Mouse (Mus musculus): ENCODE results near the gene Espn. TPM values are rescaled to one million over a fixed set of nuclear protein-coding genes. Genes with fewer than 3 reads are reported as not detected.

Gene Espn
- polyA plus RNA-seq, 1 experiment from 2014 or later = 2.2 TPM

DNA sequence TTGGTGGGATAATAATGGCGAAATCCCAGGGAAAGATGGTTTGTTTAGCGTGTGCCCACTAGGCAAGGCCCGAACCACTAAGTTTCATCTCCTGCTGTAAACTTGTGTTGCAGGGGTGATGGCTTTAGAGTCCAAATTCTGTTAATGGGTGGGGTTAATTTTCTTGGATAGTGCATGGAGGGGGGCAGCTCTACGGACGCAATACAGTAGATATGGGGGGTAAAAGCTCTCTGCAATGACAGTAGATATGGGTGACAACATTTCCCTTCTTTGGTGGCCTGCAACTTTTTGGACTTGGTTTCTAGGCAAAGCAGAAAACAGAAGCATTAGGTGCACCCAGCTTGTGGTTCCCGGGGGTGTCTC lies 25.0 kb upstream of the Espn start:
- Histone ChIP-seq H3K4me2 (peak overlapping the region; percentile 97), H3K9me3 (no peaks in the 10 kb centered on the region), H3K9ac (peak overlapping the region; percentile 86), H3K4me1 (peaks cover 22% of the 10 kb centered on the region), H3K27me3 (peaks cover 18% of the 10 kb centered on the region), H3K4me3 (peak overlapping the region; percentile 72), H3K27ac (peak overlapping the region; percentile 84), H3K36me3 (no peaks in the 10 kb centered on the region)
- ATAC-seq (ENCODE audit: insufficient number of reproducible peaks, low FRiP score, low TSS enrichment, low read depth) = no peak
- WGBS = 60% methylated on average over 6 of the region's 6 CpGs

- Histone ChIP-seq H3K27me3 (peaks cover 18% of the 10 kb centered on the region), H3K4me2 (no peak overlapping the region), H3K4me3 (no peak overlapping the region), H3K4me1 (peaks cover 22% of the 10 kb centered on the region), H3K36me3 (no peaks in the 10 kb centered on the region), H3K9ac (no peak overlapping the region), H3K9me3 (no peaks in the 10 kb centered on the region), H3K27ac (no peak overlapping the region)
- ATAC-seq (ENCODE audit: insufficient number of reproducible peaks, low FRiP score, low TSS enrichment, low read depth) = no peak
- WGBS = 73% methylated on average over 3 of the region's 3 CpGs
These were observed 24.5 kb upstream of the Espn start for GRCm38 (mm10) chr4:152176638-152177037.

DNA sequence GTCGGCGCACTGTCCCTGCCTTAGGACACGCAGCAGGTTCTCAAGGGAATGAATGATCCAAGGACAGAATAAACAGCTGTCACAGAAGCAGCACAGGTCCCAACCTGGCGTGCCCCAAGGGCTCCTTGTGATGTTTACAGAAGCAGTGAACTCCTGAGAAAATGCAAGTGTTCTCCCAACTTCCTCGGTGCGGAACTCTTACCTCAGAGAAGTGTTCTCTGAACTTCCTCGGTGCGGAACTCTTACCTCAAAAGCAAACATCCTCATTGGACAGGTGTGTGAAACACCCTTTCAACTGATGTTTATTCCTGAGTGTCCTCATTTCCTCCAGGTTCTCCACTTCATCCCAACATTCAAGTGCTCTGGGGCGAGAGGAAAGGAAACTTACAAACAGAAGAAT lies 21.8 kb upstream of the Espn start:
- H3K4me1 ChIP-seq = peaks cover 15% of the 10 kb centered on the region
- H3K4me3 ChIP-seq = no peak overlapping the region
- WGBS = 82% methylated on average over 9 of the region's 9 CpGs

GRCm38 (mm10) chr4:152173041-152173440 lies 20.9 kb upstream of the Espn start:
- no peak for ATAC-seq (ENCODE audit: insufficient number of reproducible peaks, low FRiP score, low TSS enrichment, low read depth)
- WGBS = under 1% methylated on average over 5 of the region's 5 CpGs
- H3K9me3 ChIP-seq = no peaks in the 10 kb centered on the region
- H3K27me3 ChIP-seq = no peaks in the 10 kb centered on the region
- H3K36me3 ChIP-seq = no peaks in the 10 kb centered on the region
- no peak overlapping the region for H3K4me2 ChIP-seq
- H3K27ac ChIP-seq = no peak overlapping the region
- no peak overlapping the region for H3K4me3 ChIP-seq
- no peak overlapping the region for H3K9ac ChIP-seq
- H3K4me1 ChIP-seq = peaks cover 7% of the 10 kb centered on the region; the same call in 1 of the 2 replicates

More for the DNA sequence above, 21.8 kb upstream of the Espn start:
- Histone ChIP-seq H3K27ac (no peak overlapping the region), H3K27me3 (peaks cover 8% of the 10 kb centered on the region), H3K4me2 (no peak overlapping the region), H3K9me3 (no peaks in the 10 kb centered on the region), H3K36me3 (no peaks in the 10 kb centered on the region), H3K9ac (no peak overlapping the region)
- ATAC-seq (ENCODE audit: insufficient number of reproducible peaks, low FRiP score, low TSS enrichment, low read depth) = no peak

GRCm38 (mm10) chr4:152171543-152171942 lies 19.4 kb upstream of the Espn start:
- Histone ChIP-seq H3K4me2 (no peak overlapping the region), H3K9ac (no peak overlapping the region), H3K4me3 (no peak overlapping the region), H3K27ac (no peak overlapping the region), H3K27me3 (no peaks in the 10 kb centered on the region), H3K36me3 (no peaks in the 10 kb centered on the region), H3K9me3 (no peaks in the 10 kb centered on the region), H3K4me1 (no peaks in the 10 kb centered on the region)
- no peak for ATAC-seq (ENCODE audit: insufficient number of reproducible peaks, low FRiP score, low TSS enrichment, low read depth)
- 84% methylated on average over 6 of the region's 6 CpGs for WGBS

GRCm38 (mm10) chr4:152170286-152170685 lies 18.1 kb upstream of the Espn start:
- Histone ChIP-seq H3K9ac (no peak overlapping the region), H3K36me3 (no peaks in the 10 kb centered on the region), H3K9me3 (no peaks in the 10 kb centered on the region), H3K4me1 (peaks cover 5% of the 10 kb centered on the region), H3K27me3 (no peaks in the 10 kb centered on the region), H3K27ac (no peak overlapping the region), H3K4me2 (no peak overlapping the region), H3K4me3 (no peak overlapping the region)
- ATAC-seq (ENCODE audit: insufficient number of reproducible peaks, low FRiP score, low TSS enrichment, low read depth) = no peak
- 79% methylated on average over 10 of the region's 10 CpGs for WGBS

GRCm38 (mm10) chr4:152169103-152169502 lies 16.9 kb upstream of the Espn start:
- no peak overlapping the region for H3K4me3 ChIP-seq
- peaks cover 4% of the 10 kb centered on the region for H3K27me3 ChIP-seq
- no peak overlapping the region for H3K4me2 ChIP-seq
- no peak overlapping the region for H3K9ac ChIP-seq
- 78% methylated on average over 7 of the region's 7 CpGs for WGBS
- no peak for ATAC-seq (ENCODE audit: insufficient number of reproducible peaks, low FRiP score, low TSS enrichment, low read depth)
- peaks cover 10% of the 10 kb centered on the region for H3K4me1 ChIP-seq
- no peak overlapping the region for H3K27ac ChIP-seq
- H3K36me3 ChIP-seq = no peaks in the 10 kb centered on the region
- no peaks in the 10 kb centered on the region for H3K9me3 ChIP-seq

GRCm38 (mm10) chr4:152168052-152168451 lies 15.9 kb upstream of the Espn start:
- Histone ChIP-seq H3K4me2 (no peak overlapping the region), H3K9me3 (no peaks in the 10 kb centered on the region), H3K27ac (no peak overlapping the region), H3K36me3 (no peaks in the 10 kb centered on the region), H3K4me1 (peaks cover 10% of the 10 kb centered on the region), H3K9ac (no peak overlapping the region), H3K27me3 (peaks cover 8% of the 10 kb centered on the region), H3K4me3 (no peak overlapping the region)
- WGBS = 63% methylated on average over 8 of the region's 8 CpGs
- ATAC-seq (ENCODE audit: insufficient number of reproducible peaks, low FRiP score, low TSS enrichment, low read depth) = no peak

GRCm38 (mm10) chr4:152165036-152165931 lies 13.1 kb upstream of the Espn start:
- Histone ChIP-seq H3K27me3 (peaks cover 34% of the 10 kb centered on the region), H3K36me3 (no peaks in the 10 kb centered on the region), H3K9me3 (no peaks in the 10 kb centered on the region), H3K4me2 (0 out of 2 replicates have a peak overlapping the region, but pooled peaks have one; percentile 10), H3K9ac (no peak overlapping the region), H3K27ac (no peak overlapping the region), H3K4me1 (peaks cover 10% of the 10 kb centered on the region), H3K4me3 (no peak overlapping the region)
- WGBS = 11% methylated on average over 22 of the region's 22 CpGs
- no peak for ATAC-seq (ENCODE audit: insufficient number of reproducible peaks, low FRiP score, low TSS enrichment, low read depth)

DNA sequence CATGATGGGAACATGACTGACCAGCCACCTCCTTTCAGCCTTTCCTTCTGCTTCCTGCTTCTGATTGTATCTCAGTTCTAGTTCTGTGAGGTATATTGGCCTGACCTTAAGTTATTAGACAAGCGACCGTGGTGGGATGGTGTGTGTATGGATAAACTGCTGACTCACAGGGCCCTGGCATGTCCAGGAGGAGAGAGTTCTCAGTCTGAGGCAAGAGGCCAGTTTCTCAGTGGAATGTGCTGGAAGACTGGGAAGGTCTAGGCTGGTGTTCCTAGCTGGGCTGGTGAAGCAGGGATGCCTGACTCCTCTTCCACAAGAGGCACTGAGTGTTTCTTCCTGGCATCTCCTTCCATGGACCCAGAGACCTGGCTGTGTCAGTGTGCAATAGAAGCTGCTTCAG lies 10.6 kb upstream of the Espn start:
- H3K4me3 ChIP-seq = no peak overlapping the region
- no peak overlapping the region for H3K27ac ChIP-seq
- H3K9me3 ChIP-seq = no peaks in the 10 kb centered on the region
- no peak for ATAC-seq (ENCODE audit: insufficient number of reproducible peaks, low FRiP score, low TSS enrichment, low read depth)
- no peak overlapping the region for H3K9ac ChIP-seq
- no peak overlapping the region for H3K4me2 ChIP-seq
- peaks cover 31% of the 10 kb centered on the region for H3K4me1 ChIP-seq
- no peaks in the 10 kb centered on the region for H3K36me3 ChIP-seq
- H3K27me3 ChIP-seq = peaks cover 59% of the 10 kb centered on the region
- 83% methylated on average over 2 of the region's 2 CpGs for WGBS

GRCm38 (mm10) chr4:152161601-152162000 lies 9.4 kb upstream of the Espn start:
- Histone ChIP-seq H3K9ac (no peak overlapping the region), H3K27me3 (peaks cover 69% of the 10 kb centered on the region), H3K27ac (no peak overlapping the region), H3K4me1 (peaks cover 31% of the 10 kb centered on the region), H3K4me2 (no peak overlapping the region), H3K36me3 (no peaks in the 10 kb centered on the region), H3K4me3 (no peak overlapping the region), H3K9me3 (no peaks in the 10 kb centered on the region)
- ATAC-seq (ENCODE audit: insufficient number of reproducible peaks, low FRiP score, low TSS enrichment, low read depth) = no peak
- 68% methylated on average over 6 of the region's 6 CpGs for WGBS

- Histone ChIP-seq H3K9ac (no peak overlapping the region), H3K9me3 (no peaks in the 10 kb centered on the region), H3K4me1 (peaks cover 31% of the 10 kb centered on the region), H3K36me3 (no peaks in the 10 kb centered on the region), H3K27ac (no peak overlapping the region), H3K27me3 (peaks cover 69% of the 10 kb centered on the region), H3K4me3 (no peak overlapping the region), H3K4me2 (no peak overlapping the region)
- 38% methylated on average over 4 of the region's 4 CpGs for WGBS
- no peak for ATAC-seq (ENCODE audit: insufficient number of reproducible peaks, low FRiP score, low TSS enrichment, low read depth)
These were observed 8.6 kb upstream of the Espn start for GRCm38 (mm10) chr4:152160748-152161147.
